Mouse (Mus musculus) mesoderm, embryonic 11.5 days (tissue): Measurements from ENCODE around the gene Prss57.

Experiments used
- DNase-seq: peaks from one replicate; pipeline ENCODE4 v3.0.0-alpha.2; 2012; ENCODE audit warnings: low read depth, low spot score

The Prss57 gene

GRCm38 (mm10) chr10:79790861-79791260 lies at the start of gene Prss57:
Prss57 (minus strand) TSS chr10:79790961.
- no peak for DNase-seq

- DNase-seq: no peak
Observed at GRCm38 (mm10) chr10:79840091-79840490, 49.3 kb upstream of the Prss57 start.

- no peak for DNase-seq
Observed at GRCm38 (mm10) chr10:79838151-79838550, 47.4 kb upstream of the Prss57 start.

- DNase-seq: no peak
Observed at GRCm38 (mm10) chr10:79836918-79837317, 46.2 kb upstream of the Prss57 start.

DNA sequence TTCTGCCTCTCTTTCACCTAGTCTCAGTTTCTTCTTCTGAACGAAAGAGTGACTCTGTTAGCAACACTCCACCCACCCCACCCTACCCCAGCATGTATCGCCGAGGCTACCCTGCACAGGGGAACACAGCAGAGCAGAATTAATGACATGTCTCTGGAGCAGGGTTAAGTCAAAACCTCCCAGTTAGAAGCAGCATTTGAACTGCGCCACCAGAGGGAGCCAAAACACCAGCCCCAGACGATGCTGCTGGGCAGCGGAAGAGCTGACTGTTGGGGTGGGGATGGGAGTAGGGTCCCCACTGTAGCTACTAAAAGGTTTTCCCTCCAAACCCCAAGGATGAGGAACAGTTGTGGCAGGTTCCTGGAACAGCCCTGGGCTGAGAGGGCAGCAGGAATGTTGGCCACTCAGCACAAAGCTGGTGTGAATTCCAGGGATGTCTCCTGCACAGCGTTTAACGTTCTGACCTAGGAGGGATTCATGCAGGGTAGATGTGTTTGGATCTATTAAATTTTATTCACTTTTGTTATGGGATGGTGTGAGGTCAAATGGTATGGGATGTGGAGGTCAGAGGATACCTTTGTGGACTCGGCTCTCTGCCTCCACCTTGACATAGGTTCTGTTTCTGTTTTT lies 44.1 kb upstream of the Prss57 start:
- peak; percentile 84 for DNase-seq

GRCm38 (mm10) chr10:79832786-79833181 lies 42.0 kb upstream of the Prss57 start:
- no peak for DNase-seq

GRCm38 (mm10) chr10:79832026-79832785 lies 41.4 kb upstream of the Prss57 start:
- DNase-seq: no peak

DNA sequence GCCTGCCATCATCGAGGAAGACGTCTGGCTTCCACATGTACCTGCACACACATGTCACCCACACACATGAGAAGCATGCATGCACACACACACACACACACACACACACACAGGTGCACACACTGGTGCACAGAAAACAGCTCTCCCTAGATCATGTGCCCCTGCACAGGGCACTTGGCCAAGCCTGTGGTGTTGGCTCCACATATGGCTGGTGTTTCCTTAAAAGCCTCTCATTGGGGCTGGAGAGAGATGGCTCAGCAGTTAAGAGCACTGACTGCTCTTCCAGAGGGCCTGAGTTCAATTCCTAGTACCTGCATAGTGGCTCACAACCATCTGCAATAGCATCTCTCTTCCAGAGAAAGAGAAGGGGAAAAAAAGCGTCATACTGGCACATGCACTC lies 40.8 kb upstream of the Prss57 start:
- DNase-seq: no peak

DNA sequence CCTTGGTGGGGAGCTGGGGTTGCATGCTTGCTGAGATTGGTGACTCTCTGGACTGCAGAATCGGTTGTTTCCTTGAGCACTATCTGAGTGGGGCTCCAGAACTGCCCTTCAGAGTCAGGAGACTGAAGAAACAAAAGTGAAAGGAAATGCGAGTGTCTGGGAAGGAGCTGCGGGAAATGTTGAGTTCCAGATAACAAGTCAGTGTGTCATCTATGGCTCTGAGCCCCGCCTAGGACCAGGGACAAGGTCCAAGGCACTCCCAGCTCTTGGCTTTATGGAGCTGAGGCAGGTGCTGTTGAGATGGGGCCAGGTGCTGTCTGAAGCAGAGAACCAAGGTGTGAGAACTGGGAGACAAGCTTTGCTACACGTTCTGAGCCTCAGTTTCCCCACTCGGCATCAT lies 33.7 kb upstream of the Prss57 start:
- DNase-seq: no peak

- no peak for DNase-seq
Observed at GRCm38 (mm10) chr10:79823011-79823410, 32.2 kb upstream of the Prss57 start.

GRCm38 (mm10) chr10:79822372-79822771 lies 31.6 kb upstream of the Prss57 start:
- no peak for DNase-seq

GRCm38 (mm10) chr10:79821731-79822130 lies 31.0 kb upstream of the Prss57 start:
- no peak for DNase-seq

- DNase-seq: no peak
Observed at GRCm38 (mm10) chr10:79820782-79821181, 30.0 kb upstream of the Prss57 start, which contains the start of gene Misp. Misp (plus strand) TSS chr10:79820989.

DNA sequence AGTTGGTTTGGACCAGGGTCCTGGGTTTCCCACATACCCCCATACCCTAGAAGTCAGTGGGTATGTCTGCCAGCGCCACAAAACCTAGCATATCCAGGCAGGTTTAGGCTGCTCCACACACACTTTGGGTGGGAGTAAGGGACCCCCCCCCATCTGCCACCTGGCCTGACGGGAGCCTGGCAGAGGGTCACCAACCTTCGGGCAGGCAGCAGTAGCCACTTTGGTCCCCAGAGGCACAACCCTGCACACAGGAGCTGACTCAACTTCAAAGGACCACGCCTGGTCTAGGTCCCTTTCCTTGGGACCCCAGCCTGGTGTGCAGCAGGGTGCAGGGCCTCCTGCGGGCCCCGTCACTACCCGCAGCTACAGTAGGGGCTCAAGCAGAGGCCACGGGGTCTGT lies 29.5 kb upstream of the Prss57 start:
- no peak for DNase-seq

GRCm38 (mm10) chr10:79819606-79820005 lies 28.8 kb upstream of the Prss57 start:
- DNase-seq: no peak

DNA sequence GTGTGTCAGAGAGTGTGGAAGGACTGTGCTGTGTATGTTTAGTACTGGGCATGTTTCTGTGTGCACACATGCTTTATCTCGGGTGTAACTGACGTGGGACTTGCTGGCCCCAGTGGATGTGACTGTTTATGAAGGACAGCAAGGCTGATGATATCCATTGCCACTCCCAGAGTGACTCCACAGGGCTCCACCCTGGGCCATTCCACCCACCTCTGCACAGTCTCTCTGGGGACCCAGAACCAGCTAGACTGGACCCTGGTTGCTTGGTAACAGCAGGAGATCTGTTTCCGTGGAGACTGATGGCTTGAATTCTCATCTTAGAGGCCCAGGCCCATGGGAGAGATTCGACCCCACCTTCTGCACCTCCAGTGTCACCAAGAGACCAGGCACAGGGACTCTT lies 27.5 kb upstream of the Prss57 start:
- DNase-seq: no peak

- no peak for DNase-seq
Observed at GRCm38 (mm10) chr10:79817111-79817510, 26.4 kb upstream of the Prss57 start.

- DNase-seq: no peak
Observed at GRCm38 (mm10) chr10:79815671-79816494, 25.1 kb upstream of the Prss57 start.

GRCm38 (mm10) chr10:79814271-79814842 lies 23.6 kb upstream of the Prss57 start:
- no peak for DNase-seq

- DNase-seq: peak; percentile 83
Observed at GRCm38 (mm10) chr10:79811736-79812637, 21.2 kb upstream of the Prss57 start.

GRCm38 (mm10) chr10:79808728-79809127 lies 18.0 kb upstream of the Prss57 start:
- DNase-seq: no peak
